Mouse (Mus musculus): ENCODE results near the gene Arhgap17.

The Arhgap17 gene

GRCm38 (mm10) chr7:123283826-123284225, 85.9 kb downstream of the Arhgap17 start:
- DNase-seq (ENCODE audit: low spot score in 2 of 2): no peak

DNA sequence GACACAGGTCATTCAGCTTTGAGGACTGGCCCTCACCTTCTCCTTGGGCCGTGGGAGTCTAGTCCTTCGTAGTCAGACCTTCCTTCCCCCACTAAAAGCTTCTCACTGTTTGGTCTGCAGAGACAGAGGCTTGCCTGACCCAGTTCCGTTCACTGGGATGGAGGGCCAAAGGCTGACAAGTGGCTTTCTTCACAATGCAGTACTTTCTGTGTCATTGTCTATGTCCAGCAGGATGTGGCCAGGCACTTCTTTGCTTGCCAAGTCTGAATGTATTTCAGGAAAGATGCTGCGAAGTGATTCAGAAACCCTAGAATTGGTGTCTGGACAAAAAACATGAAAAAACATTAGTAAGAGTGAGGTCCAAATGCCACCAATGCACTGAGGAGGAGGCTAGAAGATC, 89.9 kb downstream of the Arhgap17 start:
- no peak for DNase-seq (ENCODE audit: low spot score in 2 of 2)

- no peak for DNase-seq (ENCODE audit: low spot score in 2 of 2)
Measured at GRCm38 (mm10) chr7:123276568-123276967, 93.1 kb downstream of the Arhgap17 start.

GRCm38 (mm10) chr7:123273056-123273455, 96.7 kb downstream of the Arhgap17 start:
- DNase-seq (ENCODE audit: low spot score in 2 of 2): no peak

GRCm38 (mm10) chr7:123258103-123258502, 111.6 kb downstream of the Arhgap17 start:
- DNase-seq (ENCODE audit: low spot score in 2 of 2): no peak

DNA sequence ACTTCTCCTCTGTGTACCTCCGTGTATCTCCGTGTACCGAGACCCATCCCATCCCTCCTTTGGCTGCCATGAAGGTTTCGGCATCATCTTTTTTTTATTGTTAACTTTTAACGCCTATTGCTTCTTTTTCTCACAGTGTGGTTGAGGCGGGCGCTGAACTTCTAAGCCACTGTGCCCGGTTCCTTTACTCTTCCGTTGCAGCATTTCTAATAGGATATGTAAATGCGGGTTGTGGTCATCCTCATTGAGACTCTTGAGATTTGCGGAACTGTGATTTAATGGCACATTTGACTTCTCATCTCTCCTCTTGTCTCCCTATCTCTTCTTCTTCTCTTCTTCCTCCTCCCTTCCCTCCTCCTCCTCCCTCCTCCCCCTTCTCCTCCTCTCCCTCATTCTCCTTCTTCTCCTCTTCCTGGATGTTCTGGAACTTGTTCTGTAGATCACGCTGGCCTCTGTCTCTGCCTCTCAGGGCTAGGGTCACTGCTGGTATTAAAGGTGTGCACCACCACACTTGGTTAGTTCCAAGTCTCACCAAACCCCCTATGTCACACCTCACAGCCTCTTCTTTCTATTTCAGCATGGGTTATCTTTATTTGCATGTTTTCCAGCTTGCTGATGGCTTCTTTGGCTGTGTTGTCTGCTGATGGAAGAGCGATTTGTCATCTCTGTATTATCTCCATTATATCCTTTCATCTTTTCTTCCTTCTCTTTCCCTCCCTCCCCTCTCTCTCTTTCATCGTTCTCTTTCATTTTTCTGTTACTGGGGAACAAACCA, 115.3 kb downstream of the Arhgap17 start:
- no peak for DNase-seq (ENCODE audit: low spot score in 2 of 2)

- DNase-seq (ENCODE audit: low spot score in 2 of 2): no peak
Measured at GRCm38 (mm10) chr7:123253396-123253795, 116.3 kb downstream of the Arhgap17 start.

DNA sequence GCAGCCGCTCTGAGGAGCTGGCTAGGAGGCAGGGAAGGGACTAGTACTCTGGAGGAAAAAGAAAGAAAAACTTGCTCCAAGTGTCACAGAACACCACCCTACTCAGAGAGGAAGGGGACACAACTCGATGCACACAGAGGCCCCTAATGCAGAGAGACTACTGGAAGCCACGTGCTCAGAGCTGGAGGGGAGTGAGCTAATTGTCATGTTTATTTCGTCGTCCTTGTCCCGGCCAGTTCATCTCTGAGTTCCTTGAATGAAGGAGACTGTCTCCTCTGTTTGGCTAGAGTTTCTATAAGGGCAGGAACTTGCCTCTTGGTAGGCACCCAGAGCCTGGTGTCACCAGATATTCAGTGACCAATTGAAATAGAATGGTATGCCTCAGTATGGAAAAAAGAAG, 118.4 kb downstream of the Arhgap17 start:
- DNase-seq (ENCODE audit: low spot score in 2 of 2): no peak

GRCm38 (mm10) chr7:123248166-123248565, 121.5 kb downstream of the Arhgap17 start:
- no peak for DNase-seq (ENCODE audit: low spot score in 2 of 2)

- DNase-seq (ENCODE audit: low spot score in 2 of 2): no peak
Measured at GRCm38 (mm10) chr7:123246504-123247084, 123.1 kb downstream of the Arhgap17 start.

GRCm38 (mm10) chr7:123244833-123245232, 124.9 kb downstream of the Arhgap17 start:
- DNase-seq (ENCODE audit: low spot score in 2 of 2): no peak

GRCm38 (mm10) chr7:123242241-123242640, 127.5 kb downstream of the Arhgap17 start:
- no peak for DNase-seq (ENCODE audit: low spot score in 2 of 2)

GRCm38 (mm10) chr7:123240064-123240463, 129.7 kb downstream of the Arhgap17 start:
- DNase-seq (ENCODE audit: low spot score in 2 of 2): no peak

GRCm38 (mm10) chr7:123238621-123239020, 131.1 kb downstream of the Arhgap17 start:
- DNase-seq (ENCODE audit: low spot score in 2 of 2): no peak

- peak in 1 of 2 experiments; percentile 52 for DNase-seq (ENCODE audit: low spot score in 2 of 2)
Measured at GRCm38 (mm10) chr7:123235449-123235848, 134.3 kb downstream of the Arhgap17 start.
